Mouse (Mus musculus): Measurements from ENCODE around the gene Vmn1r85. TPM values are rescaled to one million over a fixed set of nuclear protein-coding genes. Genes with fewer than 3 reads are reported as not detected.
A peak's percentile ranks its signal among the peaks of the same experiment; 100 is the strongest.
"Not testable (repeated sequence)": the region's sequence is repeated elsewhere in the genome, so short reads cannot be mapped to it uniquely, and the experiment has no call there.

Gene Vmn1r85
- total RNA-seq (2021), result not detected
- long read RNA-seq, result 0 reads

- no peak for DNase-seq (ENCODE audit: low spot score in 2 of 2)
Observed at GRCm38 (mm10) chr7:13095073-13095472, at the start of gene Vmn1r85. Gene Vmn1r85, minus strand, starts transcription at chr7:13095173.

GRCm38 (mm10) chr7:13140057-13140456 lies 45.1 kb upstream of the Vmn1r85 start, which contains the start of gene Vmn1r87:
Gene Vmn1r87, minus strand, starts transcription at chr7:13140157.
- no peak for DNase-seq (ENCODE audit: low spot score in 2 of 2)

- DNase-seq (ENCODE audit: low spot score in 2 of 2), result no peak
Observed at GRCm38 (mm10) chr7:13137340-13137739, 42.4 kb upstream of the Vmn1r85 start.

GRCm38 (mm10) chr7:13131856-13132255 lies 36.9 kb upstream of the Vmn1r85 start:
- DNase-seq (ENCODE audit: low spot score in 2 of 2), result no peak

- DNase-seq (ENCODE audit: low spot score in 2 of 2), result peak in 1 of 2 experiments; percentile 12
Observed at GRCm38 (mm10) chr7:13123554-13124153, 28.7 kb upstream of the Vmn1r85 start.

GRCm38 (mm10) chr7:13119817-13120216 lies 24.8 kb upstream of the Vmn1r85 start, which contains the start of gene Vmn1r86:
Gene Vmn1r86, minus strand, starts transcription at chr7:13119917.
- DNase-seq (ENCODE audit: low spot score in 2 of 2), result no peak

- DNase-seq (ENCODE audit: low spot score in 2 of 2), result no peak
Observed at GRCm38 (mm10) chr7:13072293-13072692, 22.7 kb downstream of the Vmn1r85 start.

- DNase-seq (ENCODE audit: low spot score in 2 of 2), result not testable (repeated sequence)
Observed at GRCm38 (mm10) chr7:13063399-13063798, 31.6 kb downstream of the Vmn1r85 start.

GRCm38 (mm10) chr7:13059536-13059935 lies 35.4 kb downstream of the Vmn1r85 start:
- DNase-seq (ENCODE audit: low spot score in 2 of 2), result no peak

GRCm38 (mm10) chr7:13056913-13057700 lies 37.9 kb downstream of the Vmn1r85 start:
- DNase-seq (ENCODE audit: low spot score in 2 of 2), result no peak

GRCm38 (mm10) chr7:13054287-13055010 lies 40.5 kb downstream of the Vmn1r85 start, which contains the start of gene Mzf1:
Gene Mzf1, minus strand, starts transcription at chr7:13054764.
- peak; percentile 92 to 94 for DNase-seq (ENCODE audit: low spot score in 2 of 2)

- no peak for DNase-seq (ENCODE audit: low spot score in 2 of 2)
Observed at GRCm38 (mm10) chr7:13053961-13054286, 41.0 kb downstream of the Vmn1r85 start.

GRCm38 (mm10) chr7:13053501-13053900 lies 41.5 kb downstream of the Vmn1r85 start:
- no peak for DNase-seq (ENCODE audit: low spot score in 2 of 2)

- no peak for DNase-seq (ENCODE audit: low spot score in 2 of 2)
Observed at GRCm38 (mm10) chr7:13053001-13053400, 42.0 kb downstream of the Vmn1r85 start.

- peak in 1 of 2 experiments; percentile 60 for DNase-seq (ENCODE audit: low spot score in 2 of 2)
Observed at GRCm38 (mm10) chr7:13046084-13046483, 48.9 kb downstream of the Vmn1r85 start.

- DNase-seq (ENCODE audit: low spot score in 2 of 2), result no peak
Observed at GRCm38 (mm10) chr7:13044254-13044625, 50.7 kb downstream of the Vmn1r85 start.

GRCm38 (mm10) chr7:13043445-13044253 lies 51.3 kb downstream of the Vmn1r85 start:
- DNase-seq (ENCODE audit: low spot score in 2 of 2), result peak; percentile 61 to 67

GRCm38 (mm10) chr7:13043120-13043444 lies 51.9 kb downstream of the Vmn1r85 start:
- no peak for DNase-seq (ENCODE audit: low spot score in 2 of 2)

GRCm38 (mm10) chr7:13042511-13042910 lies 52.5 kb downstream of the Vmn1r85 start:
- DNase-seq (ENCODE audit: low spot score in 2 of 2), result peak in 1 of 2 experiments; percentile 10

- peak in 1 of 2 experiments; percentile 8 for DNase-seq (ENCODE audit: low spot score in 2 of 2)
Observed at GRCm38 (mm10) chr7:13041256-13041655, 53.7 kb downstream of the Vmn1r85 start.

GRCm38 (mm10) chr7:13039181-13039580 lies 55.8 kb downstream of the Vmn1r85 start:
- peak in 1 of 2 experiments; percentile 10 for DNase-seq (ENCODE audit: low spot score in 2 of 2)

Data from layer of hippocampus, postnatal 10 days (tissue).